Mouse (Mus musculus) layer of hippocampus, adult 9-11 months (tissue): ENCODE measurements around the gene Nln.

Source experiments
- DNase-seq: peaks from one replicate; pipeline ENCODE4 v3.0.0; 2022

Gene Nln

GRCm38 (mm10) chr13:104109288-104109815 lies at the start of gene Nln, which contains the start of gene Sgtb:
Gene Nln, minus strand, starts transcription at chr13:104109614.
Gene Sgtb, plus strand, starts transcription at chr13:104109741.
- peak; percentile 88 for DNase-seq

- DNase-seq = no peak
These were observed 46.3 kb upstream of the Nln start for GRCm38 (mm10) chr13:104155686-104156085.

GRCm38 (mm10) chr13:104155106-104155505 lies 45.7 kb upstream of the Nln start:
- DNase-seq = no peak

GRCm38 (mm10) chr13:104154180-104154579 lies 44.8 kb upstream of the Nln start:
- DNase-seq = no peak

- DNase-seq = no peak
These were observed 36.2 kb upstream of the Nln start for GRCm38 (mm10) chr13:104145646-104146045.

GRCm38 (mm10) chr13:104144871-104145270 lies 35.5 kb upstream of the Nln start:
- no peak for DNase-seq

DNA sequence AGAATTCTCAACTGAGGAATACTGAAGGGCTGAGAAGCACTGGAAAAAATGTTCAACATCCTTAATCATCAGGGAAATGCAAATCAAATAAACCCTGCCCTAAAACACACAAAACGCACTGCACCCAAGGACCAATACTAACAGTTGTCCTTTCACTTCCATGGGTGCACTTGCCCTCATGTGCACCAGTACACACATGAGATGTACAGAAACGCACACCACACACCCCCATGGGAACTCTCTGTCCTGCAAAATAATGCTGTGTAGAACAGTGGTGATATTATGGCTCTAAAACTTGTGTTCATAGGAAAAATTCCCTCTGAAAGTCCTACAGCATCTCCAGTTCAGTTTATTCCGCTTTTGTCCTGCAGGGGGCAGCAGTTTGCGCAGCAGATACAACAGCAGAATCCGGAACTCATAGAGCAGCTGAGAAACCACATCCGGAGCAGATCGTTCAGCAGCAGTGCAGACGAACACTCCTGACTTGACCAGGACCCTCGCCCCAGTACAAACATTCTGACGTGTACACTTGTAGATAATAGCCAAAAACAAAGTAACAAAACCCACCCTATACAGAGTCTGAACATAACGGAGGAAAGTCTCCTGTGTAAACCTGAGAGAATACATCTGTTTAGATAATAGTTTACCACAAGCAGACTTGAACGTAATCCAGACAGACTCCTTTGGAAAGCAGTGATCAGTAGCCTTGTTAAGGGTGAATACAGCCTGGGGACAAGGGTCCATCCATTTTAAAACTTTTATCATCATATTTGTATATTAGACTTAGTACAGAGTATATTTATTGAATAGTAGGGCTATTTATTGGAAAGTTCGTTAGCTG lies 30.2 kb upstream of the Nln start:
- DNase-seq = peak; percentile 84

DNA sequence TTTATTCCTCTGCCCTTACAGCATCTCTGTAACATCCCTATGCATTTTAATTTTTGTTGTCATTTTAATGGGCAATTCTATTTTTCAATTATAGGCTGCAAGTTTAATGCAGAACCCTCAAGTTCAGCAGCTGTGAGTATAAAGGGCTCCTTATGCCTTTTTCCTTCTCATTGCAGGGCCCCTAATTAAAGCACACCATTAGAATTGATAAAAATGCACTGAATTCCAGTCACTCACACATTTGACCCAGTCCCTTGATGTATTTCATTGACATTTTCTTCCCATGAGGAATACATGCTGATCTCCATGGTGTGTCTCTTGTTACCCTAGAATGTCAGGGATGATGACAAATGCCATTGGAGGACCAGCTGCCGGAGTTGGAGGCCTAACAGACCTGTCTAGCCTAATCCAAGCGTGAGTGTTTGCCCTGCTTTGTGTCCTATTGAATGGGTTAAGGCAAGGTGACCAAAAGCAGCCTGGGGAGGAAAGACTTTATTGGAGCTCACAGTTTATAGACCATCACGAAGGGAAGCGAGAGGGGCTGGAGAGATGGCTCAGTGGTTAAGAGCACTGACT lies 25.2 kb upstream of the Nln start:
- DNase-seq = no peak

DNA sequence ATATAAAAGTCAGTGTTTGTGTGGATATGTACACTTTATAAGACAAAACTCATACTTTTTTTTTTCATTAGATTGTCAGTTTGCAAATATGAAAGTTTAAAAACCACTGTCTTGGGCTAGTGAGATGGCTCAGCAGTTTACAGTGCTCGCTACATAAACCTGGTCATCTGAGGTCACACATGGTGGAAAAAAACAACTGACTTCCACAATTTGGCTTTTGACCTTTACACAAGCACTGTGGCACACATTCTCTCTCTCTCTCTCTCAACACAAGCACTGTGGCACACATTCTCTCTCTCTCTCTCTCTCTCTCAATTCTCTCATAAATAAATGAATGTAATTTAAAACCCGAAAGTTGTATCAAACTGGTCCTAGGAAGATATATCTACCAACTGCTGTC lies 23.1 kb upstream of the Nln start:
- DNase-seq = no peak

DNA sequence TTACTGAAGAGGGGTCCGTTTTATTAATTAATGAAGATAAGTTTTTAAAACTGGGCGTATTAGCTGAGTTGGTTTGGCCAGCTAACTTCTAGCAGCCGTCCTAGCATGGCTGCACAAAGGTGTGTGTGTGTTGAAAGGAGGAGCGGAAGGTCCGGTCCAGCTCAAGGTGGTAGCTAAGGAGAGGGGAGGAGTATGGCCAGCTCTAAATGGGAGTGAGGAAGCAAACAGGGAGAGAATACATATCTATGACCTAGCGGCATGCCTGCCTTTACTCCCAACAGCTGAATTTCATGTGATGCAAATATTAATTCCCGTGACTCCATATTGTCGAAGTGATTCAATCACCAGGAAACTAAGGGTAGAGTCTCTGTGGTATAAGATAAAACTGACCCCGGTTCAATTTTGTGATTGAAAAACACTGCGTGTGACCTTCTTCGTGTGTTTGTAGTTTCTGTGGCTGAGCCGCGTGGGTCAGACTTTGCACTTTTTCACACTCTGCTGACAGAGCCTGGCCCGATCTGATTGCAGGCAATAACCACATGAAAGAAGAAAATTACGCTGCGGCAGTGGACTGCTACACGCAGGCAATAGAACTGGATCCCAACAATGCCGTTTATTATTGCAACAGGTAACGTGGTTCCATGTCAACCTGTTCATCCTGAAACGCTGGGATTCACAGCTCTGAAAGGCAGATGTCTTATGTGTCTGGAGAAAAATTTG lies 14.4 kb upstream of the Nln start:
- no peak for DNase-seq

GRCm38 (mm10) chr13:104122078-104122840 lies 12.8 kb upstream of the Nln start:
- DNase-seq = no peak

DNA sequence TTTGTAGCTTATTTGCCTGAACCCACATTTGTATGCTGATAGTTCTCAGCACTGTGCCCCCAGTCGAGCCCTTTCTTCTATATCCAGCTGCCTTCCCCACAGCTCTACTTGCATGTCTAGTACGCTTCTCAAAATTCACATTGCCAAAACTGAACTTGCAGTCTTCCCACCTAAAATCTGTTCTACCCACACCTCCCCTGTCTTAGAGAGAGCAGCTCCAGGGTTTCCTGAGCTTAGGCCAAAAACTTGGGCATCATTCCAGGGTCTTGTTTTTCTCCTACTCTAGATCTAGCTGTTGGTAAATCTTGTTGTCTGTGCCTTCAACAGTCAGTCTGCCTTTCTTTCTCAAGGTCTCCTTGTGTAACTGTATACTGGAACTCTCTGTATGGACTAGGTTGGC lies 5.4 kb upstream of the Nln start:
- peak; percentile 58 for DNase-seq

DNA sequence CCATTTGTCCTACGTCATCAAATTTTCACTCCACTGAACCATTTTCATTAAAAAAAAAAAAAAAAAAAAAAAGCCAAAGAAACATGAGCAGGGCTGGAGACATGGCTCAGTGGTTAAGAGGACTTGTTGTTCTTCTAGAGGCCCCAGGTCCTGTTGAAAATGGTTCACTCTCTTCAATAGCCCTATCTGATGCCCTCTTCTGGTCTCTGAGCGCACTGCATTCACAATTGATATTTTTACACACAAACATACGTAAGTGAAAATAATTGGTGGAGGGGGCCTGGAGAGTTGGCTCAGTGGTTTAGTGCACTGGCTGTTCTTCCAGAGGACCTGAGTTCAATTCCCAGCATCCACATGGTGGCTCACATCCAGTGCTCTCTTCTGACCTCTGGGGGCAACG lies 4.4 kb upstream of the Nln start:
- no peak for DNase-seq

- DNase-seq = no peak
These were observed 3.0 kb upstream of the Nln start for GRCm38 (mm10) chr13:104112266-104112900.

GRCm38 (mm10) chr13:104110526-104110925 lies 1.1 kb upstream of the Nln start:
- no peak for DNase-seq

DNA sequence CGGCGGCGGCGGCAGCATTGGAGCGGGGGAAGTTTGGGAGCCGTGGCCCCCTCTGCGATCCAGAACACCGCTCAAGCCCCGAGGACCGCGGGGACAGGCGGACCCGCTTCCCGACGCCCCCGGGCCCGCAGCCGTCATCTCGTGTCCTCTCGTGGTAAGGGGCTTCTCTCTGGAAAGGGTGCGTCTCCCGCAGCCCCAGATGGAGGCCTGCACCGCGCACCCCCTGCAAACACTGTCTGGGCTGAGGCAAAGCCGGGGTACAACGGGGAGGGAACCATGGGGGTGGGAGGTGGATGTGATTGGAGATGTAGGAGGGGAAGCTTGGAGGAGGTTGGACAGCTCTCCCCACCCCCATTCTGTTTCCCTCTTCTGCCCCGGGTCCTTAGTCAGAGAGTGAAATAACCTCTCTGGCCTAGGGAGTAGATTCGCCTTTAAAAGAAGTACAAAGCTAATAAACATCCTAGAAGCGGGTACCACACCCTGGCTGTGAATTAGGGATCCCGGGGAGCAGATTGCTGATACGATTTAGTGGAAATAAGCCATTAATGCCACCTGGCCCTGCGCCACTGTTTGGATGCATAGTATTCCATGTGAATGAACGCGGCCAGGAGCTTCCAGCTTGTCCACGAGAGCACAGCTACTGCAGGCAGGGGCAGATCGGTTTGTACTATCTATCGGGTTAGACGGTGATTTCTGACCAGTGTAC lies 555 bp upstream of the Nln start:
- peak; percentile 61 for DNase-seq

DNA sequence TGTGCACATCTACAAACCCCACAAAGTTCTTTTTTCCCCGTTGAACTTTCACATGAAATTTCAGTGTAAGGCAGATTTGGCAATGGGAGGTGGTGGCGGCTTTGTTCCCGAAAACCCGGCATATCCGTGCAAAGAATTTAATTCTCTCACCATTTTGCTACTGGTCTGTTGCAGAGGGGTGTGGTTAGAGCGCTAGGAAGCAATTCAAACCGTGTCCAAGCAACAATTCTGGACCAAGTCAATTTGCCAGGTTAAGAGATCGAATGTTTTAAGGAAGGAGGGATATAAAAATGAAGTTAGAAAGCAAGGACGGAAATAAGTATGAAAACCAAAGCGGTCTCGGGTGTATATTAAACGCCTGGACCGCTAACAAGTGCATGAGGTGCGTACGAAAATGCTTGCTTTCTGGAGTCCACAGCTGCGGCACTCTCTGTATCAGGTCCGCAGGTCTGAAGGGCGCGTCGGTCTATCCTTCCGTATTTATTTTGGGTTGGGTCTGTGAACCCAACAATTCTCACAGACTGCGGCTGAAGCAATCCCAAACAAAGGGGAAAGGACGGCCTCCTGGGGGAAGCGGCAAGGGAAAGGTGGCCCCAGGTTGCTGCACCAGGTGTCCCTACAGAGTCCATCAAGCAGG lies 645 bp downstream of the Nln start:
- no peak for DNase-seq

DNA sequence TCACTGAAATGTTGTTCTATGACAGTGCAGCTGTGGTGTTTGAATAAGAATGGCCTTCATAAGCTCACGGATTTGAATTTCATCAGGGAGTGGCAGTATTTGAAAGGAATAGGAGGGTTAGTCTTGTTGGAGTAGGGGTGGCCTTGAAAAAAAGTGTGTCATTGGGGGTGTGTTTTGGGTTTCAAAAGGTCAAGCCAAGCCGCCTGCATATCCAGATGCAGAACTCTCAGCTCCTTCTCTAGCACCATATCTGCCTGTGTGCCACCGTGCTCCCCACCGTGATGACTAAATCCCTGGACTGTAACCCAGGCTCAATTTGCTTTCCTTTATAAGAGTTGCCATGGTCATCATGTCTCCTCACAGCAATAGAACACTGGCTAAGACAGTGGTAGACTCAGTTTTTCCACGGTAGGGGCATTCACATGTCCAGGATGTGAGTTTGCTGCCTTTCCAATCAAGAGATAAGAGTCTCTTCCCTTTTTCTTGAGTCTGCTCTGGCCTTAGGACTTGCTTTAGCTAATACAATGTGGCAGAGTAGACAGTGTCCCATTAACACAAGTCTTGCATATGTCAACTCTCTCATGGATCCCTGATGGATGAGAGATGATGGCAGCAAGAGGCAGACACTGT lies 7.7 kb downstream of the Nln start:
- no peak for DNase-seq

DNA sequence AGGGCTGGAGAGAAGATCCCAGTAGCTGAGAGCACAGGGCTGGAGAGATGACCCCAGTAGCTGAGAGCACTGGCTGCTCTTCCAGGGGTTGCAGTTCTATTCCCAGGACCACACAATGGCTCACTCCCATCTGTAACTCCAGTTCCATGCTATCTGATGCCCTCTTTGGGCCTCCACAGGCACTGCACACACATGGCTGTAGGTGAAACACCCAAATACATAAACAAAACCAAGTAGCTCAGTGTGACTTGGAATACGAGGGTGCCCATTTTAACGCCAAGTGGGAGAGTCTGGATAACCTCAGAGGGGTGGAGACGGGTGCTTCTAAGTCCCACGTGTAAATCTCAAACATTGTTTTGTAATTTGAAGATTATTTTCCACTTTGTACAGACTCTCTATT lies 9.0 kb downstream of the Nln start:
- no peak for DNase-seq

GRCm38 (mm10) chr13:104097190-104097589 lies 12.2 kb downstream of the Nln start:
- DNase-seq = no peak

DNA sequence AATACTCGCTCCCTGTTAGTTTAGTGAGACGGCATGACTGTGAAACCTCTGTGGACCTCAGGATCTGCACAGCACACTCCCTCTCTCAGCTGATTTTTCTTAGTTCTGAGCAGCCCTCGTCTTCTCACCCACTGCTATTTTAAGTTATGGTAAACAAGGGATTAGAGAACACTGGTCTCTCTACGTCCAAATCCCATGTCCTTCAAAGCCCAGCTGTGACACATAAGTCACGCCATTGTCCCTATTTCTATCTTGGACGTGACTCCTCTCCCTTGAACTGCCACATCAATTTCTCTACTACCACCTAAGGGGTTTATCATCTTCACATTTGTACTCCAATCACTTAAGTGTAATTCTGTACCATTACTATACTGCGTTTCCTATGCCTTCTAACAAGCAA lies 13.5 kb downstream of the Nln start:
- no peak for DNase-seq
